Mouse (Mus musculus): ENCODE results near the gene Satb1. TPM values are rescaled to one million over a fixed set of nuclear protein-coding genes. Genes with fewer than 3 reads are reported as not detected.

Gene Satb1
- polyA plus RNA-seq, 1 experiment from 2014 or later, result 21.6 TPM

- WGBS, result 91% methylated on average over 2 of the region's 2 CpGs
- Histone ChIP-seq H3K4me1 (peaks cover 19% of the 10 kb centered on the region), H3K4me3 (no peak overlapping the region), H3K9me3 (replicated peaks) (no peaks in the 10 kb centered on the region), H3K36me3 (peaks cover 52% of the 10 kb centered on the region), H3K27me3 (ENCODE audit: low read depth, poor library complexity, severe bottlenecking) (no peaks in the 10 kb centered on the region), H3K27ac (replicated peaks) (no peak overlapping the region)
- no peak for DNase-seq (ENCODE audit: low spot score)
Observed at GRCm38 (mm10) chr17:51786050-51786449, 47.0 kb downstream of the Satb1 start.

GRCm38 (mm10) chr17:51784935-51785334, 48.2 kb downstream of the Satb1 start:
- peaks cover 8% of the 10 kb centered on the region for H3K4me1 ChIP-seq
- H3K27me3 ChIP-seq (ENCODE audit: low read depth, poor library complexity, severe bottlenecking), result no peaks in the 10 kb centered on the region
- H3K36me3 ChIP-seq, result peaks cover 53% of the 10 kb centered on the region
- DNase-seq (ENCODE audit: low spot score), result no peak
- H3K27ac ChIP-seq (replicated peaks), result no peak overlapping the region
- no peaks in the 10 kb centered on the region for H3K9me3 ChIP-seq (replicated peaks)
- WGBS, result 91% methylated on average over 9 of the region's 9 CpGs
- H3K4me3 ChIP-seq, result no peak overlapping the region

- Histone ChIP-seq H3K27me3 (ENCODE audit: low read depth, poor library complexity, severe bottlenecking) (no peaks in the 10 kb centered on the region), H3K27ac (replicated peaks) (no peak overlapping the region), H3K36me3 (peaks cover 46% of the 10 kb centered on the region), H3K4me3 (no peak overlapping the region), H3K4me1 (no peaks in the 10 kb centered on the region), H3K9me3 (replicated peaks) (no peaks in the 10 kb centered on the region)
- no peak for DNase-seq (ENCODE audit: low spot score)
- WGBS, result 90% methylated on average over 8 of the region's 8 CpGs
Observed at GRCm38 (mm10) chr17:51783591-51784279, 49.4 kb downstream of the Satb1 start.

- H3K9me3 ChIP-seq (replicated peaks), result no peaks in the 10 kb centered on the region
- 95% methylated on average over 11 of the region's 11 CpGs for WGBS
- no peak overlapping the region for H3K27ac ChIP-seq (replicated peaks)
- no peaks in the 10 kb centered on the region for H3K27me3 ChIP-seq (ENCODE audit: low read depth, poor library complexity, severe bottlenecking)
- H3K36me3 ChIP-seq, result peaks cover 45% of the 10 kb centered on the region
- no peak for DNase-seq (ENCODE audit: low spot score)
- peaks cover 2% of the 10 kb centered on the region; the same call in 1 of the 2 replicates for H3K4me1 ChIP-seq
- H3K4me3 ChIP-seq, result no peak overlapping the region
Observed at GRCm38 (mm10) chr17:51780036-51780435, 53.1 kb downstream of the Satb1 start.

GRCm38 (mm10) chr17:51778961-51779360, 54.1 kb downstream of the Satb1 start:
- 75% methylated on average over 2 of the region's 2 CpGs for WGBS
- no peak for DNase-seq (ENCODE audit: low spot score)
- no peaks in the 10 kb centered on the region for H3K27me3 ChIP-seq (ENCODE audit: low read depth, poor library complexity, severe bottlenecking)
- no peak overlapping the region for H3K4me3 ChIP-seq
- H3K4me1 ChIP-seq, result peaks cover 3% of the 10 kb centered on the region; the same call in 1 of the 2 replicates
- no peak overlapping the region for H3K27ac ChIP-seq (replicated peaks)
- H3K9me3 ChIP-seq (replicated peaks), result no peaks in the 10 kb centered on the region
- H3K36me3 ChIP-seq, result peaks cover 45% of the 10 kb centered on the region

- Histone ChIP-seq H3K27me3 (ENCODE audit: low read depth, poor library complexity, severe bottlenecking) (no peaks in the 10 kb centered on the region), H3K4me1 (peaks cover 3% of the 10 kb centered on the region; the same call in 1 of the 2 replicates), H3K36me3 (peaks cover 45% of the 10 kb centered on the region), H3K27ac (replicated peaks) (no peak overlapping the region), H3K9me3 (replicated peaks) (no peaks in the 10 kb centered on the region), H3K4me3 (no peak overlapping the region)
- no peak for DNase-seq (ENCODE audit: low spot score)
- 97% methylated on average over 1 of the region's 1 CpGs for WGBS
Observed at GRCm38 (mm10) chr17:51777813-51778212, 55.3 kb downstream of the Satb1 start.

- peaks cover 45% of the 10 kb centered on the region for H3K36me3 ChIP-seq
- H3K4me1 ChIP-seq, result peaks cover 3% of the 10 kb centered on the region; the same call in 1 of the 2 replicates
- 85% methylated on average over 18 of the region's 18 CpGs for WGBS
- no peak overlapping the region for H3K27ac ChIP-seq (replicated peaks)
- H3K27me3 ChIP-seq (ENCODE audit: low read depth, poor library complexity, severe bottlenecking), result no peaks in the 10 kb centered on the region
- no peak for DNase-seq (ENCODE audit: low spot score)
- H3K9me3 ChIP-seq (replicated peaks), result no peaks in the 10 kb centered on the region
- no peak overlapping the region for H3K4me3 ChIP-seq
Observed at GRCm38 (mm10) chr17:51775070-51775881, 57.8 kb downstream of the Satb1 start.

GRCm38 (mm10) chr17:51763600-51763999, 69.5 kb downstream of the Satb1 start:
- Histone ChIP-seq H3K4me1 (no peaks in the 10 kb centered on the region), H3K27ac (replicated peaks) (no peak overlapping the region), H3K9me3 (replicated peaks) (no peaks in the 10 kb centered on the region), H3K4me3 (no peak overlapping the region), H3K27me3 (ENCODE audit: low read depth, poor library complexity, severe bottlenecking) (no peaks in the 10 kb centered on the region), H3K36me3 (peaks cover 68% of the 10 kb centered on the region)
- no peak for DNase-seq (ENCODE audit: low spot score)
- WGBS, result 91% methylated on average over 8 of the region's 8 CpGs

- Histone ChIP-seq H3K9me3 (replicated peaks) (no peaks in the 10 kb centered on the region), H3K4me1 (no peaks in the 10 kb centered on the region), H3K27ac (replicated peaks) (no peak overlapping the region), H3K4me3 (no peak overlapping the region), H3K27me3 (ENCODE audit: low read depth, poor library complexity, severe bottlenecking) (no peaks in the 10 kb centered on the region), H3K36me3 (peaks cover 69% of the 10 kb centered on the region)
- WGBS, result 85% methylated on average over 7 of the region's 7 CpGs
- DNase-seq (ENCODE audit: low spot score), result no peak
Observed at GRCm38 (mm10) chr17:51762503-51762902, 70.6 kb downstream of the Satb1 start.

- no peak overlapping the region for H3K27ac ChIP-seq (replicated peaks)
- H3K36me3 ChIP-seq, result peaks cover 57% of the 10 kb centered on the region
- WGBS, result 93% methylated on average over 17 of the region's 17 CpGs
Observed at GRCm38 (mm10) chr17:51760997-51761655, 72.0 kb downstream of the Satb1 start.

GRCm38 (mm10) chr17:51760251-51760887, 72.7 kb downstream of the Satb1 start:
- DNase-seq (ENCODE audit: low spot score), result no peak
- WGBS, result 87% methylated on average over 17 of the region's 17 CpGs

More at GRCm38 (mm10) chr17:51760997-51761655, 72.0 kb downstream of the Satb1 start:
- H3K27me3 ChIP-seq (ENCODE audit: low read depth, poor library complexity, severe bottlenecking), result no peaks in the 10 kb centered on the region
- DNase-seq (ENCODE audit: low spot score), result no peak
- H3K4me1 ChIP-seq, result no peaks in the 10 kb centered on the region
- H3K4me3 ChIP-seq, result no peak overlapping the region
- H3K9me3 ChIP-seq (replicated peaks), result no peaks in the 10 kb centered on the region

GRCm38 (mm10) chr17:51759509-51759908, 73.6 kb downstream of the Satb1 start:
- no peak overlapping the region for H3K4me3 ChIP-seq

More at GRCm38 (mm10) chr17:51760251-51760887, 72.7 kb downstream of the Satb1 start:
- Histone ChIP-seq H3K36me3 (peaks cover 50% of the 10 kb centered on the region), H3K9me3 (replicated peaks) (no peaks in the 10 kb centered on the region), H3K27ac (replicated peaks) (no peak overlapping the region), H3K4me1 (no peaks in the 10 kb centered on the region), H3K27me3 (ENCODE audit: low read depth, poor library complexity, severe bottlenecking) (no peaks in the 10 kb centered on the region), H3K4me3 (no peak overlapping the region)

More at GRCm38 (mm10) chr17:51759509-51759908, 73.6 kb downstream of the Satb1 start:
- Histone ChIP-seq H3K36me3 (peaks cover 44% of the 10 kb centered on the region), H3K27ac (replicated peaks) (no peak overlapping the region), H3K9me3 (replicated peaks) (no peaks in the 10 kb centered on the region), H3K4me1 (no peaks in the 10 kb centered on the region), H3K27me3 (ENCODE audit: low read depth, poor library complexity, severe bottlenecking) (no peaks in the 10 kb centered on the region)
- 88% methylated on average over 4 of the region's 4 CpGs for WGBS
- DNase-seq (ENCODE audit: low spot score), result no peak

All from midbrain, embryonic 10.5 days (tissue).